Mouse (Mus musculus): ENCODE measurements around the gene Itga5. TPM values are rescaled to one million over a fixed set of nuclear protein-coding genes. Genes with fewer than 3 reads are reported as not detected.

The Itga5 gene
- polyA plus RNA-seq, 1 experiment from 2014 or later: 22.8 TPM

DNA sequence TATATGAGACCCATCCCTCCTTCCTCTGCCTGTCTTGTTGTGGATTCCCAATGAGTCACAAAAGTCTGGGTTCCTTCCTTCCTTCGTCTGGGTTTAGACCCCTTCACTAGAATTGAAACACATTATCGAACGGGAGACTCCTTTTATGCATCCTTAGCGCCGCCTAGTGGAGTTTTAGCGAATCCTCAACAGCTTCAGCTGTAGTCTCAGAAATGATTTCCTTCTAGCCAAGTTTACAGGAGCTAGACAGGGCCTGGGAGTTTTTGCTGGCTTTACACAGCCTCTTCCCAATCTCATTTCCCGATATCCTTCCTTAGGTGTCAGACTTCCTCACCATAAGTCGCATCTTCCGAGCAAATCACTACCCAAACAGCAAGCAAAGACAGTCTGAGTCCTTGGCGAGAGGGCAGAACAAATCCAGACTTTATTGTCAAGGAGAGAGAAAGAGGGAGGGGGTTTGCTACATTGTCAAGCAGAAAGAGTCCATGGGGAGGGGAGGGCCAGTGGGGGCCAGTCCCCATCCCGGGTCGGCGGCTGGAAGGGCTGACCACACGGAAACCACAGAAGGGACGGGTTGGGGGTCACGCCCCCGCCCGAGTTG, 53.0 kb downstream of the Itga5 start:
- Histone ChIP-seq H3K9me3 (no peaks in the 10 kb centered on the region), H3K4me3 (peak overlapping the region; percentile 45), H3K4me1 (peaks cover 48% of the 10 kb centered on the region), H3K27ac (peak overlapping the region; percentile 77), H3K27me3 (ENCODE audit: poor library complexity, severe bottlenecking) (peaks cover 36% of the 10 kb centered on the region), H3K36me3 (replicated peaks) (peaks cover 39% of the 10 kb centered on the region)
- WGBS: 19% methylated on average over 18 of the region's 18 CpGs
- no peak for DNase-seq (ENCODE audit: extremely low spot score, low spot score)

DNA sequence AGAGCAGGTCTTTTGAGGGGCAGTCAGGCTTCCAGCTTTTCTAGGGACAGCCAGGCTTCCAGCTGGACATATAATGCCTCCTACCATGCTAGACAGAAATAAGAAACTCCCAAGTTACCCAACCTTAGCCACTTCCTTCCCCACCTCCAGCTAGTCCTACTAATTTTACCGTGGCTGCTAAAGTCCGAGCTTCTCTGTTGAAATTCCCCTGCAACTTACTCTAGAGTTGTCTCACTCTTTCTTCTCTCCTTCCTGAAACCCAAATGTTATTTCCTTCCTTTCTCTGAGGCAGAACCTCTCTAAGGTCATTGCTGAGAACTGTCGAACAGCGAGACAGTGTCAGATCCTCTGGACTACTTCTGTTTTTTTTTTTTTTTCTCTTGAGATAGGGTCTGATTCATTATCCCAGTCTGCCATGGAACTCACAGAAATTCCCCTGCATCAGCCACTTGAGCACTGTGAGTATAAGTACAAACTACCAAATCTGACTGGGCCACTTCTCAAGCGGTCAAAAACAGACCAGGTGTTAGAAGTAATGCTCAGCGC, 56.1 kb downstream of the Itga5 start, which contains the start of gene Gpr84:
Gene Gpr84, minus strand, starts transcription at position 248 of the 546 bp plus-strand sequence.
- H3K36me3 ChIP-seq (replicated peaks): peaks cover 8% of the 10 kb centered on the region
- no peak for DNase-seq (ENCODE audit: extremely low spot score, low spot score)
- H3K27me3 ChIP-seq (ENCODE audit: poor library complexity, severe bottlenecking): peaks cover 47% of the 10 kb centered on the region
- H3K9me3 ChIP-seq: no peaks in the 10 kb centered on the region
- no peak within 1 kb of the TSS for H3K27ac ChIP-seq
- WGBS: 75% methylated on average over 6 of the region's 6 CpGs
- H3K4me3 ChIP-seq: no peak within 1 kb of the TSS
- H3K4me1 ChIP-seq: peaks cover 59% of the 10 kb centered on the region

DNA sequence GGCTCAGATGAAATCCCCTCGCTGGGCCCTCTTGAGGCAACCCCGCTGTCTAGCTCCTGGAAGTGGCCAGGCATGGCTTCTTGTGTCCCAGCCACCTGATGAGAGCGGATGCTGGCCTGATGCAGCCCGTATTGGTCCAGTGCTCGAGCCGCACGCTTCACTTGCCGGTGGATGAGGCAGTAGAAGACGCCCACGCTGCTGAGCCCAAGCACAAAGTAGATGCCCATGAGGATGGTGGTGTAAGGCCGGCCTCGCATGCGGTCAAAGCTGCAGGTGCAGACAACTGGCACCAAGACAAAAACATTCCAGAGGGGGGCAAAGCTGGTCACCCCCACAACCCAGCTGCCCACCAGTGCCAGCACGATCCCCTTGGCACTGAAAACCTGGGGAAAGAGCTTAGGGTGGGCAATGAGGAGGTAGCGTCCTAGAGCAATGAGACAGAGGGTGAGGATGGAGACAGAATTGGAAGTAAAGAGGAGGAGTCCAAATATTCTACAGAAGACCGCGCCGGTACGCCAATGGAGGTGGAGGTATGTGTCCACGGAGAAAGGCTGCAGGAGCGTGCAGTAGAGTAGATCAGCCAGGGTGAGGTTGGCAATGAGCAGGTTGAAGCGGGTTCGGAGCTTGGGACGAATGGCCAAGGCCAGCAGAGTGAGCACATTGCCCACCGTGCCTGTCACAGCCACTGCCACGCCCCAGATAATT, 57.5 kb downstream of the Itga5 start:
- 66% methylated on average over 26 of the region's 26 CpGs for WGBS
- no peaks in the 10 kb centered on the region for H3K36me3 ChIP-seq (replicated peaks)
- peak overlapping the region; percentile 11; the same call in 1 of the 2 replicates for H3K4me3 ChIP-seq
- H3K9me3 ChIP-seq: no peaks in the 10 kb centered on the region
- peaks cover 58% of the 10 kb centered on the region for H3K4me1 ChIP-seq
- no peak for DNase-seq (ENCODE audit: extremely low spot score, low spot score)
- H3K27ac ChIP-seq: peak overlapping the region; percentile 48
- peaks cover 38% of the 10 kb centered on the region for H3K27me3 ChIP-seq (ENCODE audit: poor library complexity, severe bottlenecking)

DNA sequence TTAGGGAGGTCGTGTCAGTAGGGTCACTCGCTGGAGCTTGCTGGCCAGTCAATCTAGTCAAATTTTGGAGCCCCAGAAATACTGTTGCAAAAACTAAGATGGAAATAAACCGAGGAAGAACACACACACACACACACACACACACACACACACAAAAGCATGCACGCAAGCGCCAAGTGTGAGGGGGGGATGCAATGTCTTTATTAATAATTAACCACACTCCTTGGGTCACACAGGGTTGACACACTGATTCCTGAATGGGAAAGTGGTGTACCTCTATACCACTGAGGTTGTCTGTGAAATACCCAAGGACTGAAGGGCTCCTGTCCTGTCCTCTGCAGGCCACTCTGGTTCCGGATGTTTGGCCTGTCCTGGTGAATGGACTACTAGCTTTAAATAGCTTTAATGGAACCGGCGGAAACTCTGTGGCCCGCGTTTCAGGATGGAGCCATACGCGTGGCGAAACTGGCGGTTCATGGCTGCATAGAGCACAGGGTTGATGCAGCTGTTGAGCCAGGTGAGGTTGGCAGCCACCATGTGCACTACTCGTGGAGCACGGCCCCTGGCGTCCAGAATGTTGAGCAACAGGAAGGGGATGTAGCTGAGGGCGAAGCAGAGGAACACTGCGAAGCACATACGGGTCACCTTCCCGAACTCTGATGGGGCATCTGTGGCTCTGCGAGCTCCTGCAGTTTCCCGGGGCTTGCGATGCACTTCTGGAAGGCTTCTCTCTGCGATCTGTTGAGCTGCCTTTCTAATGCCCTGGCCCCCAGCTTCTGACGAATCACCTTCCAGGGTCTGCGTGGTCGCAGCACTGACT, 58.3 kb downstream of the Itga5 start:
- no peak for DNase-seq (ENCODE audit: extremely low spot score, low spot score)
- Histone ChIP-seq H3K36me3 (replicated peaks) (no peaks in the 10 kb centered on the region), H3K9me3 (no peaks in the 10 kb centered on the region), H3K4me1 (peaks cover 58% of the 10 kb centered on the region), H3K27ac (peak overlapping the region; percentile 48), H3K27me3 (ENCODE audit: poor library complexity, severe bottlenecking) (peaks cover 33% of the 10 kb centered on the region), H3K4me3 (peak overlapping the region; percentile 11; the same call in 1 of the 2 replicates)
- 50% methylated on average over 28 of the region's 28 CpGs for WGBS

DNA sequence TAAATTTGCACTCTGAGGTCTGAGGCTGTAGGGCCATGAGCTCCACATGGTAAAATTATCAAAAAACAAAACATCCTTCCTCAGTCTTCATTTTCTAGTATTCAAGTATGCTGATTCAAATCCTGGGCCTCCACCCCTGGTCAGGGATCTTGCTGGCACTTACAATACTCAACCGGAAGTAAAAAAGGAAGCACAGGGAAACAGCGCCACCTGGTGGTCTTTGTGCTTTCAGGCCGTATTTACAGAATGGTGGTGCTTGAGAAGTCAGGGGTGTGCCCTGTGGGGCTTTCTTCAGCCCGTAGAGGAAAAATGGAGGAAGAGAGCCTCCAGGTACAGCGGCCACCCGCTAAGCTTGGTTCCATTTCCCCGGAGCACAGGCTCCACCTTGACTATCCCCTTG, 59.4 kb downstream of the Itga5 start:
- Histone ChIP-seq H3K4me1 (peaks cover 62% of the 10 kb centered on the region), H3K27me3 (ENCODE audit: poor library complexity, severe bottlenecking) (peaks cover 33% of the 10 kb centered on the region), H3K36me3 (replicated peaks) (no peaks in the 10 kb centered on the region), H3K4me3 (peak overlapping the region; percentile 13; the same call in 1 of the 2 replicates), H3K27ac (peak overlapping the region; percentile 97), H3K9me3 (no peaks in the 10 kb centered on the region)
- DNase-seq (ENCODE audit: extremely low spot score, low spot score): peak; percentile 94
- 1% methylated on average over 7 of the region's 7 CpGs for WGBS

GRCm38 (mm10) chr15:103305792-103306645, 60.5 kb downstream of the Itga5 start:
- Histone ChIP-seq H3K9me3 (no peaks in the 10 kb centered on the region), H3K4me1 (peaks cover 73% of the 10 kb centered on the region), H3K27ac (peak overlapping the region; percentile 97), H3K36me3 (replicated peaks) (no peaks in the 10 kb centered on the region), H3K27me3 (ENCODE audit: poor library complexity, severe bottlenecking) (peaks cover 33% of the 10 kb centered on the region), H3K4me3 (peak overlapping the region; percentile 59)
- DNase-seq (ENCODE audit: extremely low spot score, low spot score): no peak
- WGBS: 42% methylated on average over 8 of the region's 8 CpGs

DNA sequence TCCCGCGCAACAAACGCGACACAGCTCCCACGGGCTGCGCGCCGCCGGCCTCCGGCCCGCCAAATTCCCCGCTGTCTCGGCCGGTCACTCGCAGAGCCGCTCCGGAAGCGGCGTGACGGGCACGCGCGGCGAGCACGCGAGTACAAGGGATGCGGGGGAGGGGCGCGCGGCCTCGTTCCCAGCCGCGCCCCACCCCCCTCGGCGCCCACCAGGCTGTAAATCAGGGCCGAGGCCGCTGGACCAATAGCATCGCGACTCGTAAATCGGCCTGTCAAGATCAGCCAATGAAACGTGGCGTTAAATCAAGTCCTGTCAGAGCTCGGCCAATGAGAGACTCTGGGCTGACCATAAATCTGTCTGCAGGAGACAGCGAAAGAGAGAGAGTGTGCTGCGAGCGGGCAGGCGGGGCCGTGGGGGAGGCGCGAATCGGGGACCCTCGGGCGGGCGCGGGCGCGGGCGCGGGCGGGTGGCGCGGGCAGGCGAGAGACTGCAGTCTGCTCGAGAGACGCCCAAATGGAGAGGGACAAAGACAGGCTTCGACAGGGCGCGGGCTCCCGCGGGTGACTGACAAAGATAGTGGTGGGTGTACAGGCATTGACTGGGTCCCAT, 61.4 kb downstream of the Itga5 start:
- peak; percentile 98 for DNase-seq (ENCODE audit: extremely low spot score, low spot score)
- WGBS: under 1% methylated on average over 71 of the region's 71 CpGs
- Histone ChIP-seq H3K27ac (peak overlapping the region; percentile 97), H3K4me3 (peak overlapping the region; percentile 59), H3K4me1 (peaks cover 82% of the 10 kb centered on the region), H3K9me3 (no peaks in the 10 kb centered on the region), H3K36me3 (replicated peaks) (no peaks in the 10 kb centered on the region), H3K27me3 (ENCODE audit: poor library complexity, severe bottlenecking) (peaks cover 27% of the 10 kb centered on the region)

GRCm38 (mm10) chr15:103304616-103304969, 62.0 kb downstream of the Itga5 start:
- no peak for DNase-seq (ENCODE audit: extremely low spot score, low spot score)
- WGBS: 2% methylated on average over 9 of the region's 9 CpGs

GRCm38 (mm10) chr15:103303916-103304615, 62.5 kb downstream of the Itga5 start:
- Histone ChIP-seq H3K36me3 (replicated peaks) (peaks cover 3% of the 10 kb centered on the region), H3K27me3 (ENCODE audit: poor library complexity, severe bottlenecking) (peaks cover 16% of the 10 kb centered on the region), H3K27ac (peak overlapping the region; percentile 97), H3K9me3 (no peaks in the 10 kb centered on the region), H3K4me3 (peak overlapping the region; percentile 59), H3K4me1 (peaks cover 91% of the 10 kb centered on the region)
- peak; percentile 45 for DNase-seq (ENCODE audit: extremely low spot score, low spot score)
- WGBS: 10% methylated on average over 8 of the region's 8 CpGs

More at GRCm38 (mm10) chr15:103304616-103304969, 62.0 kb downstream of the Itga5 start:
- no peaks in the 10 kb centered on the region for H3K9me3 ChIP-seq
- peak overlapping the region; percentile 59 for H3K4me3 ChIP-seq
- peak overlapping the region; percentile 97 for H3K27ac ChIP-seq
- peaks cover 21% of the 10 kb centered on the region for H3K27me3 ChIP-seq (ENCODE audit: poor library complexity, severe bottlenecking)
- H3K4me1 ChIP-seq: peaks cover 88% of the 10 kb centered on the region
- H3K36me3 ChIP-seq (replicated peaks): no peaks in the 10 kb centered on the region

GRCm38 (mm10) chr15:103302341-103303021, 64.1 kb downstream of the Itga5 start:
- 45% methylated on average over 6 of the region's 6 CpGs for WGBS
- Histone ChIP-seq H3K9me3 (no peaks in the 10 kb centered on the region), H3K36me3 (replicated peaks) (peaks cover 19% of the 10 kb centered on the region), H3K4me1 (peaks cover 98% of the 10 kb centered on the region), H3K27me3 (ENCODE audit: poor library complexity, severe bottlenecking) (no peaks in the 10 kb centered on the region), H3K4me3 (peak overlapping the region; percentile 7; the same call in 1 of the 2 replicates), H3K27ac (peak overlapping the region; percentile 97)
- no peak for DNase-seq (ENCODE audit: extremely low spot score, low spot score)
